Mouse (Mus musculus) intestine, postnatal 0 days (tissue): Measurements from ENCODE around the gene Ddi2. TPM values are rescaled to one million over a fixed set of nuclear protein-coding genes. Genes with fewer than 3 reads are reported as not detected.

Experiments used
- ATAC-seq: fragments of 200-750 bp; cut with Nextera tagmentation; 2 replicates; pipeline ENCODE4 v1.8.0; 2017; ENCODE audit warnings: mild to moderate bottlenecking, moderate TSS enrichment, moderate library complexity
- H3K27ac ChIP-seq: fragments of 300-500 bp; sonication (generic); 2 replicates; pipeline ENCODE4 v1.5.1; 2014; ENCODE audit warnings: mild to moderate bottlenecking, low read depth, low read length, moderate library complexity
- H3K27me3 ChIP-seq: fragments of 300-500 bp; sonication (generic); replicated peaks from 2 replicates; pipeline ENCODE4 v1.6.1; 2014; ENCODE audit warnings: low read length, mixed read lengths; ENCODE audit not compliant: control insufficient read depth, insufficient read depth
- H3K36me3 ChIP-seq: fragments of 300-500 bp; sonication (generic); 2 replicates; pipeline ENCODE4 v1.6.1; 2014; ENCODE audit warnings: mild to moderate bottlenecking, moderate library complexity; ENCODE audit not compliant: control insufficient read depth, insufficient read depth
- H3K4me1 ChIP-seq: fragments of 300-500 bp; sonication (generic); replicated peaks from 2 replicates; pipeline ENCODE4 v1.6.1; 2014; ENCODE audit warnings: antibody characterized with exemption, low read length, mixed read lengths; ENCODE audit not compliant: control insufficient read depth, insufficient read depth
- H3K4me2 ChIP-seq: fragments of 300-500 bp; sonication (generic); replicated peaks from 2 replicates; pipeline ENCODE4 v1.6.1; 2014; ENCODE audit warnings: low read depth, mild to moderate bottlenecking, moderate library complexity
- H3K4me3 ChIP-seq: fragments of 300-500 bp; sonication (generic); 2 replicates; pipeline ENCODE4 v1.5.1; 2014; ENCODE audit warnings: low read depth, low read length
- H3K9ac ChIP-seq: fragments of 300-500 bp; sonication (generic); 2 replicates; pipeline ENCODE4 v1.6.1; 2014; ENCODE audit warnings: mild to moderate bottlenecking, low read depth, low read length
- H3K9me3 ChIP-seq: fragments of 300-500 bp; sonication (generic); 2 replicates; pipeline ENCODE4 v1.6.1; 2016; ENCODE audit warnings: mixed run types; ENCODE audit not compliant: control insufficient read depth
- CTCF ChIP-seq: sonication (generic); IDR thresholded peaks from 2 replicates; pipeline ENCODE4 v1.5.1; 2016; ENCODE audit warnings: low read depth, mild to moderate bottlenecking, control low read depth, antibody characterized with exemption, moderate library complexity
- WGBS: fragments of 180-500 bp; shearing (Covaris S2); extraction: QIAGEN DNeasy Blood & Tissue Kit; methylation state at CpG from one replicate; pipeline ENCODE4 v1.1.7; 2014; 5-methylcytosine and 5-hydroxymethylcytosine counted together
- polyA plus RNA-seq: library from polyadenylated mRNA; unstranded; fragments of >200 nt; fragmentation: Nextera tagmentation; extraction: Ambion mirVana; gene quantifications from 2 replicates; pipeline ENCODE4 v1.2.1, GENCODE M21; 2015

The Ddi2 gene
- polyA plus RNA-seq, 1 experiment from 2014 or later, result 15.9 TPM

DNA sequence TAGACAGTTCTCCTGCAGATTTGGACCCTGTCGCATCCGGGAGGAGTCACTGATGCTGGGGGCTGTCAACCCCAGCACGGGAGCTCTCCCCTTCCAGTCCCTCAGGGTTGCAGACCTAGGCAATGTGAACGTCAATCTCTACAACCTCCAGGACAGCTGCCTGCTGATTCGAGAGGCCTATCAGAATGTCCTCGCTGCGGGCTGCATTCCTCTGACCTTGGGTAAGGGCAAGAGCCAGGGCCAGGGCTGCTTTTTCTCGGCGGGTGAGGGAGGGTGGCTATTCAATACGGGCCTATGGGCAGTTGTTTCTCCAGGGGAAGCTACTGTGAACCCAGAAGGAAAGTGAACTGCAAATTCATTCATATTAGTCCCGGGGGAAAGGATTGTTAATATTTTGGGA is 26.3 kb upstream of the Ddi2 start:
- 44% methylated on average over 11 of the region's 11 CpGs for WGBS

GRCm38 (mm10) chr4:141746578-141747346 is 23.5 kb upstream of the Ddi2 start, which contains the start of gene Agmat:
TSS of gene Agmat (plus strand) at chr4:141746672.
- H3K36me3 ChIP-seq, result no peaks in the 10 kb centered on the region
- H3K4me2 ChIP-seq, result peak within 1 kb of the TSS; percentile 71
- H3K27me3 ChIP-seq, result no peaks in the 10 kb centered on the region
- H3K27ac ChIP-seq, result peak within 1 kb of the TSS; percentile 60
- H3K9me3 ChIP-seq, result no peaks in the 10 kb centered on the region
- peak; percentile 65 for ATAC-seq
- 14% methylated on average over 25 of the region's 25 CpGs for WGBS
- H3K4me1 ChIP-seq, result 0 out of 2 replicates have a peak, but pooled peaks cover 3% of the 10 kb centered on the region
- H3K4me3 ChIP-seq, result peak within 1 kb of the TSS; percentile 52
- H3K9ac ChIP-seq, result peak within 1 kb of the TSS; percentile 48
- no peak for TF ChIP-seq CTCF

More for the DNA sequence above, 26.3 kb upstream of the Ddi2 start:
- H3K36me3 ChIP-seq, result no peaks in the 10 kb centered on the region
- 0 out of 2 replicates have a peak, but pooled peaks cover 3% of the 10 kb centered on the region for H3K4me1 ChIP-seq
- ATAC-seq, result no peak
- no peak overlapping the region; the same call in 1 of the 2 replicates for H3K9ac ChIP-seq
- no peak overlapping the region for H3K4me3 ChIP-seq
- no peak overlapping the region; the same call in 1 of the 2 replicates for H3K4me2 ChIP-seq
- no peaks in the 10 kb centered on the region for H3K9me3 ChIP-seq
- no peak overlapping the region for H3K27ac ChIP-seq
- no peaks in the 10 kb centered on the region for H3K27me3 ChIP-seq
- TF ChIP-seq CTCF, result no peak

DNA sequence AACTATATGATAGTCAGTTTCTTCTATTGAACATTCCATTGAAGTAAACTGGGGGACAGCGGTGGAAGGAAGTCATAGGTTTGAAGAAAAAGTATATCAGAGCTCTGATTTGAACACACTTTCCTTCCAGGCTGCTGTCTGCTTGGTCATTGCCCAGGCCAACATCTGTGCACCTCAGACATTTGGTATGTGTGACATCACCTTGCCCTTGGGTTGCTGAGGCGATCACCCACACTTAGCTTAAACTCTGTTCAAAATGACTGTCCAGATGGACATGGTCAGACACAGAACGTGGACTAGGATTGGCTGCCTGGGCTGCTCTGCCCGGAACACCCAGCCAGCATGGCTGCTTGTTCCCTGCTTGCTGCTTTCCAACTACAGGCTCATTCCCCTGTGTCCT is 19.2 kb upstream of the Ddi2 start:
- no peaks in the 10 kb centered on the region for H3K36me3 ChIP-seq
- H3K4me2 ChIP-seq, result no peak overlapping the region
- no peaks in the 10 kb centered on the region for H3K4me1 ChIP-seq
- H3K27ac ChIP-seq, result peak overlapping the region; percentile 71
- no peaks in the 10 kb centered on the region for H3K9me3 ChIP-seq
- no peaks in the 10 kb centered on the region for H3K27me3 ChIP-seq
- no peak overlapping the region for H3K4me3 ChIP-seq
- no peak for TF ChIP-seq CTCF
- WGBS, result 85% methylated on average over 4 of the region's 4 CpGs
- no peak overlapping the region for H3K9ac ChIP-seq
- ATAC-seq, result no peak; the same call in 1 of the 2 replicates

GRCm38 (mm10) chr4:141741856-141742255 is 18.6 kb upstream of the Ddi2 start:
- H3K9ac ChIP-seq, result no peak overlapping the region
- H3K27ac ChIP-seq, result peak overlapping the region; percentile 71
- H3K4me1 ChIP-seq, result no peaks in the 10 kb centered on the region
- no peak for TF ChIP-seq CTCF
- no peaks in the 10 kb centered on the region for H3K27me3 ChIP-seq
- peak; percentile 84 for ATAC-seq
- H3K9me3 ChIP-seq, result no peaks in the 10 kb centered on the region
- no peaks in the 10 kb centered on the region for H3K36me3 ChIP-seq
- 28% methylated on average over 9 of the region's 9 CpGs for WGBS
- H3K4me3 ChIP-seq, result no peak overlapping the region
- H3K4me2 ChIP-seq, result no peak overlapping the region

GRCm38 (mm10) chr4:141738015-141738414 is 14.8 kb upstream of the Ddi2 start:
- H3K4me3 ChIP-seq, result no peak overlapping the region
- no peak overlapping the region for H3K27ac ChIP-seq
- H3K4me2 ChIP-seq, result no peak overlapping the region
- H3K9ac ChIP-seq, result no peak overlapping the region
- H3K4me1 ChIP-seq, result no peaks in the 10 kb centered on the region
- TF ChIP-seq CTCF, result no peak
- no peaks in the 10 kb centered on the region for H3K36me3 ChIP-seq
- 60% methylated on average over 8 of the region's 8 CpGs for WGBS
- H3K9me3 ChIP-seq, result no peaks in the 10 kb centered on the region
- no peaks in the 10 kb centered on the region for H3K27me3 ChIP-seq
- no peak for ATAC-seq

GRCm38 (mm10) chr4:141736856-141737255 is 13.6 kb upstream of the Ddi2 start:
- no peaks in the 10 kb centered on the region for H3K27me3 ChIP-seq
- no peak overlapping the region for H3K9ac ChIP-seq
- no peaks in the 10 kb centered on the region for H3K4me1 ChIP-seq
- no peak overlapping the region for H3K4me3 ChIP-seq
- no peak overlapping the region for H3K4me2 ChIP-seq
- WGBS, result 59% methylated on average over 4 of the region's 4 CpGs
- peak overlapping the region; percentile 21; the same call in 1 of the 2 replicates for H3K27ac ChIP-seq
- no peaks in the 10 kb centered on the region for H3K9me3 ChIP-seq
- no peak for ATAC-seq
- no peaks in the 10 kb centered on the region for H3K36me3 ChIP-seq
- TF ChIP-seq CTCF, result no peak
